Mouse (Mus musculus) brain, embryonic 14.5 days (tissue): ENCODE data around the gene Galk2.

Experiments
- CTCF ChIP-seq: fragments of 200-500 bp; IDR thresholded peaks from 2 replicates; pipeline ENCODE4 v1.5.1; 2012; ENCODE audit warnings: inconsistent platforms, mild to moderate bottlenecking, moderate library complexity, borderline replicate concordance; ENCODE audit not compliant: insufficient read depth, insufficient read length; ENCODE audit errors: extremely low read depth
- POLR2A ChIP-seq: fragments of 200-500 bp; IDR thresholded peaks from 2 replicates; pipeline ENCODE4 v1.6.1; 2012; ENCODE audit warnings: mild to moderate bottlenecking, inconsistent platforms, borderline replicate concordance; ENCODE audit not compliant: poor library complexity, insufficient read depth, insufficient read length, severe bottlenecking; ENCODE audit errors: extremely low read depth

DNA sequence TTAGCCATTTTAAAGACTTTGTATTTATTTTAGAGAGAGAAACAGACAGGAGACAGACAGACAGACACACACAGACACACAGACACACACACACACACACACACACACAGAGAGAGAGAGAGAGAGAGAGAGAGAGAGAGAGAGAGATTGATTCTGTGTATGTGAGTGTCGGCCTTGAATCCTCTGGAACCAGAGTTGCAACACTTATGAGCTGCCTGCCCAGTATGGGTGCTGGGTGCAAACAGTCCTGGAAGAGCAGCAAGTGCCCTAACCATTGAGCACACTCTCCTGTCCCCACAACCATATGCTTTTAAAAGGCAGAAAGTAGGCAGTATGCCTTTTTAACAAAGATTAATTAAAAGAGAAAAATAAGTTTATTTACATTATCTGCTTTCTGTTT is 109.9 kb downstream of the Galk2 start:
- TF ChIP-seq CTCF, result no peak
- no peak for TF ChIP-seq POLR2A
